Mouse (Mus musculus) C2C12 (cell line): ENCODE measurements around the gene Phrf1. TPM values are rescaled to one million over a fixed set of nuclear protein-coding genes. Genes with fewer than 3 reads are reported as not detected.

ENCODE experiments used
- H3K27me3 ChIP-seq: one replicate; pipeline ENCODE4 v1.6.1; 2011; ENCODE audit not compliant: control insufficient read depth, insufficient read depth, insufficient read length
- H3K36me3 ChIP-seq: one replicate; pipeline ENCODE4 v1.6.1; 2011; ENCODE audit not compliant: control insufficient read depth, insufficient read depth
- H3K4me3 ChIP-seq: one replicate; pipeline ENCODE4 v1.5.1; 2011; ENCODE audit warnings: mild to moderate bottlenecking, control low read depth; ENCODE audit not compliant: poor library complexity, insufficient read depth, severe bottlenecking
- H3K79me2 ChIP-seq: one replicate; pipeline ENCODE4 v1.6.1; 2011; ENCODE audit not compliant: control insufficient read depth, insufficient read depth
- H3K79me3 ChIP-seq: one replicate; pipeline ENCODE4 v1.6.1; 2011; ENCODE audit warnings: low read depth, control low read depth
- H3ac ChIP-seq: one replicate; pipeline ENCODE3; 2011; ENCODE audit warnings: low read depth; ENCODE audit not compliant: control insufficient read depth, insufficient read length
- CEBPB ChIP-seq: IDR thresholded peaks from one replicate; pipeline ENCODE4 v1.6.1; 2011; ENCODE audit warnings: low read depth, mild to moderate bottlenecking, control low read depth, moderate library complexity
- CTCF ChIP-seq: IDR thresholded peaks from one replicate; pipeline ENCODE4 v1.5.1; 2011; ENCODE audit not compliant: control insufficient read depth, insufficient read depth, insufficient read length
- FOSL1 ChIP-seq: IDR thresholded peaks from one replicate; pipeline ENCODE4 v1.8.0; 2011; ENCODE audit warnings: mild to moderate bottlenecking, low read length; ENCODE audit not compliant: poor library complexity, insufficient read depth, severe bottlenecking
- MAX ChIP-seq: IDR thresholded peaks from one replicate; pipeline ENCODE4 v1.6.1; 2011; ENCODE audit warnings: mild to moderate bottlenecking, control low read depth
- MYOD1 ChIP-seq: IDR thresholded peaks from one replicate; pipeline ENCODE4 v1.6.1; 2011; ENCODE audit warnings: low read depth; ENCODE audit not compliant: control insufficient read depth, insufficient read length
- MYOG ChIP-seq: IDR thresholded peaks from one replicate; pipeline ENCODE4 v1.6.1; 2011; ENCODE audit not compliant: control insufficient read depth, insufficient read length; ENCODE audit errors: extremely low read depth
- USF1 ChIP-seq: IDR thresholded peaks from one replicate; pipeline ENCODE4 v1.6.1; 2011; ENCODE audit warnings: low read depth, mild to moderate bottlenecking, control low read depth, moderate library complexity
- polyA plus RNA-seq: library from polyadenylated mRNA; unstranded; fragments of >200 nt; fragmentation: generic; extraction: Trizol; gene quantifications from one replicate; pipeline ENCODE4 v1.2.1, GENCODE M21; 2012; ENCODE audit warnings: missing spikeins

The Phrf1 gene
- polyA plus RNA-seq, 1 experiment: 60.2 TPM

DNA sequence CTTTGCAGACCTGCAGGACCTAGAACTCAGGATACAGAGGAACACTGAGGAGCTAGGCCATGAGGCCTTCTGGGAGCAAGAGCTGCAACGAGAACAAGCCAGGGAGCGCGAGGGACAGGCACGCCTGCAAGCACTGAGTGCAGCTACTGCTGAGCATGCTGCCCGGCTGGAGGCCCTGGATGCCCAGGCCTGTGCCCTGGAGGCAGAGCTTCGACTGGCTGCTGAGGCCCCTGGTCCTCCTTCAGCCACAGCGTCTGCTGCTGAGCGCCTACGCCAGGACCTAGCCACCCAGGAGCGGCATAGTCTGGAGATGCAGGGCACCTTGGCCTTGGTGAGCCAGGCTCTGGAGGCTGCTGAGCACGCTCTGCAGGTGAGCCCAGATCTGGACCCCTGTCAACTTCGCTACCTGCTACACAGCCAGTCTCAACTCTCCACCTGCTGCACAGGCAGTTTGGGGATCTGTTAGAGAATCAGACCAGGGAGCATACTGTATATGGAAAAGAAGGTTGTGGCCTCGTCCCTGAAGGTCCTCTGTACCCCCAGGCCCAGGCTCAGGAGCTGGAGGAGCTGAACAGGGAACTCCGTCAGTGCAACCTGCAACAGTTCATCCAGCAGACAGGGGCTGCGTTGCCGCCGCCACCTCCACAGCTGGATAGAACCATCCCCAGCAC lies 11.1 kb upstream of the Phrf1 start:
- TF ChIP-seq CTCF (no peak), USF1 (no peak), MYOD1 (no peak), CEBPB (no peak), FOSL1 (no peak), MAX (no peak), MYOG (no peak)
- Histone ChIP-seq H3K79me2 (no peaks in the 10 kb centered on the region), H3K79me3 (no peaks in the 10 kb centered on the region), H3K36me3 (no peaks in the 10 kb centered on the region), H3ac (no peak overlapping the region), H3K4me3 (no peak overlapping the region), H3K27me3 (peaks cover 16% of the 10 kb centered on the region)

DNA sequence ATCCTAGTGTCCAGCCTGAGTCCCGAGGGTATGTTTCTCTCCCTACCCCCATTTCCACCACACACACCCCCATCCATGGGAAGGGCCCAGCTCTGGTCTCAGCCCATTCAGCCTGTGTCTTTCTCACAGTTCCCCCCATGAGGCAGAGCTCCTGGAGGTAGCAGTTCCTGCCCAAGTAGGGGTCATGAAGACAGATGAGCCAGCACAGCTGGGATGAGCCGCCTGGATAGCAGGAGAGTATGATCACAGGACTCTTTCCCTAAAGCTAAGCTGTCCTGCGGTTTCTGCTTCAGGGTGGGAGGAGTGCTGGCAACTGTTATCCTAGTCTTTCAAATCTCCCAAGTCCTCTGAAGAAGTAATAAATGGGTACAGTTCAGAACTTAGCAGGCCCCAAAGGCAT lies 10.4 kb upstream of the Phrf1 start:
- H3K36me3 ChIP-seq: no peaks in the 10 kb centered on the region
- H3K27me3 ChIP-seq: peaks cover 9% of the 10 kb centered on the region
- H3K4me3 ChIP-seq: no peak overlapping the region
- H3K79me2 ChIP-seq: no peaks in the 10 kb centered on the region
- H3ac ChIP-seq: no peak overlapping the region
- TF ChIP-seq MAX (no peak), CTCF (no peak), CEBPB (no peak), MYOG (no peak)
- no peaks in the 10 kb centered on the region for H3K79me3 ChIP-seq

DNA sequence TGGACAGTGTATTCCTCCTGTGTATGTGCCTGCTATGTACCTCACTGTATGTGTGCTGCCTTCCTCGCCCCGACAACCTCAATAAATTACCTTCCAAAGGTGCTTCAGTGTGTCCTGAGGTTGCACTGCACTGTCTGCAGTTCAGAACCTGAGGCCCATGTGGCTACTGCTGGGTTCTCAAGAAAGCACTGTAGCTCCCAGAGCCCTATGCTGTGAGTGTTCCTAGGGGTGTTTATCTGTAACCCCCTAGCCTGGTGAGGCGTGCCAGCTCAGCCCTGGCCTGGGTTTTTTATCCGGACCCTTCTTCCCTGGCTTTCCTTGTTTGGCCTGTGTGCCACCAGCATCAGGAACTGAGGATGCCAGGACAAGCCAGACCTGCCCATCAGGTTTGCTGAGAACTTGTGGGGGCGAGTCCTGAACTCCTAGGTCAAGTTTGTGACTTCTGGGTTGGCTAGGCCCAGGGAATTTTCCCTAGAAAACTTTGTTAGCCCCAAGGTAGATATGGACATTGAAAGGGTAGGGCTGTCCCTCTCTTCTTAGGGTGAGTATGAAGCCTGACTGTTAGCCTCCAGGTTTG lies 9.9 kb upstream of the Phrf1 start:
- Histone ChIP-seq H3K27me3 (peaks cover 4% of the 10 kb centered on the region), H3ac (no peak overlapping the region), H3K79me3 (no peaks in the 10 kb centered on the region), H3K79me2 (no peaks in the 10 kb centered on the region), H3K36me3 (no peaks in the 10 kb centered on the region), H3K4me3 (no peak overlapping the region)
- TF ChIP-seq CTCF: no peak
- no peak for TF ChIP-seq MYOD1
- TF ChIP-seq CEBPB: no peak
- TF ChIP-seq MAX: no peak
- no peak for TF ChIP-seq MYOG

DNA sequence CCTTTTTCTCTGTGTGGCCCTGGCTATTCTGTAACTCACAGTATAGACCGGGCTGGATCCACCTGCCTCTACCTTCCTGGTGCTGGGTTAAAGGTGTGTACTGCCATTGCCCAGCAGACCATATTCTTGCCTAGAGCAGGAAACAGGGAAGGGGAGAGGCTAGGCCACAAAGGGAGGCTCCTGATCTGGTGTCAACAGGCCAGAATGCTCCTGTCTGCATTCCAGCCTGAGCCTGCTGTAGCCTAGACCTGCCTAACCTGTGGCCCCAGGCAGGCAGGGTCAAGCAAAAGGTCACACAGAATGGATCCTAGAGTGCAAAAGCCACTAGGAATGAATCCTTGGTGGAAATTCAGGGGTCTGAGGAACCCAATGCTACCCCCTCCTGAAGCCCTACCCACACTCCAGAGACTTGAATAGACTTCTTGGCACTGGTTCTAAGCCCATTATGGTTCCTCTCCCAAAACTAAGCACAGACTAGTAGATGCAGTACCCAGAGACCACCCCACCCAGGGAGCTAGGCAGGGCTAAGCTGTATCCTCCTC lies 9.0 kb upstream of the Phrf1 start:
- Histone ChIP-seq H3K27me3 (no peaks in the 10 kb centered on the region), H3K4me3 (no peak overlapping the region), H3ac (no peak overlapping the region), H3K36me3 (no peaks in the 10 kb centered on the region), H3K79me3 (no peaks in the 10 kb centered on the region), H3K79me2 (no peaks in the 10 kb centered on the region)
- no peak for TF ChIP-seq MAX
- TF ChIP-seq MYOG: no peak
- TF ChIP-seq USF1: no peak
- no peak for TF ChIP-seq CEBPB
- TF ChIP-seq FOSL1: no peak
- TF ChIP-seq MYOD1: no peak
- TF ChIP-seq CTCF: no peak

DNA sequence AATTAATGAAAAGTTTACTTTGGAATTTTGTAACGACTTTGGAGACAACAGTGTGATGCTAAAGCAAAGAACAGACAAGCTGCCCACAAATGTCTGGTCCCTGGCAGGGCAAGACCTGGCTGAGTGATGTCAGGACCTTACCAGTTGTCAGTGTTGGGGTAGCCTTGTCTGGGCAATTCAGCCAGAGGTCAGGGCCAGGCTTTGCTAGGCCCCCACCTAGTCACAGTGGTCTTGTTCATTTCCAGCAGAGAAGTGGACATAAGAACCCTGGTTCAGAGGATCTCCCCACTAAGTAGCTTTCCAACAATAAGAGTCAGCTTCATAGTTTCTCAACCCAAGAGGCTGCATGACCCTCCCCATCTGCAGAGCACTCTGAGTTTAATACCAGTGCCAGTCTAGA lies 8.2 kb upstream of the Phrf1 start:
- Histone ChIP-seq H3K27me3 (no peaks in the 10 kb centered on the region), H3K79me3 (no peaks in the 10 kb centered on the region), H3K79me2 (no peaks in the 10 kb centered on the region), H3K4me3 (no peak overlapping the region), H3ac (no peak overlapping the region), H3K36me3 (no peaks in the 10 kb centered on the region)
- TF ChIP-seq FOSL1 (no peak), CEBPB (no peak), MAX (no peak), MYOD1 (no peak), MYOG (no peak), CTCF (no peak), USF1 (no peak)

DNA sequence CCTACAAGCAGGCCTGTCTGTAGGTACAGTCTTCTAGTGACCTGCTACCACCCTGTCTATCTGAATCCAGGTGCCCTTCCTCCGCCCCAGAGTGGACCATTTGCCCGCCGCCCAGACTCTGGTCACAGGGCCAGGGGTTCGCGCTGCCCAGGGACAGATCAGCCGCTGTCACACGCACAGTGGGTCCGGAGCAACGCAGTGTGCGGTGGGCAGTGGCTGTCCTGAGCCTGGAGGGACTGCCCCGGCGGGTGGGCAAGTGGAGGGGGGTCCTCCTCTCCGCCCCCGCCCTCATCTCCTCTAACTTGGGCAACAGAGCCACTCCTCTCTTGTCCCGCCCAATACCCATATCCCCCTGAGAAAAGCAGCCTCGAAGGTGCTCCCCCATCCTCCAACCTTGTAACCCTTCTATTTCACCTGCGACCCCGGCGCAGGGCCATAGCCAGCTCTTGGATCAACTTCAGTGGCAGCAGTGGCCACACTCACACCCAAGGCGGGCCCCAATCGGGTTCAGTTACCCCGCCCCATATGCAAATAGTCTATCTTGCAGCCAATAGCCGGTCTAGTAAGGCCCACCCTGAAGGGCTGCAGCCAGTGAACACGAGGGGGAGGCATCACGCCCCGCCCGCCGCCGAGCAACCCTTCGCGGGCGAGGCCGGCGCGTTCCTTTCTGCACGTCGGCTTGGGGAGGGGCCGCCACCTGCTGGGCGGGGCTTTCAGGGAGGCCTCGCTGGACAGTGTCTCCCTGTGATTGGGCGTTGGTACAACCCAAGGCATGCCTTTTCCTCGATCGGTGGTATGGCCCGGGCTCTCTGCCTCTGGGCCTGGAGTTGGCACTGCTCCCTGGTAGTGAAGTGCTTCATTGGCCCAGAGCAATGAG lies 7.1 kb upstream of the Phrf1 start:
- no peak overlapping the region for H3K4me3 ChIP-seq
- H3K27me3 ChIP-seq: no peaks in the 10 kb centered on the region
- H3K36me3 ChIP-seq: no peaks in the 10 kb centered on the region
- peak; percentile 35 for TF ChIP-seq MAX
- TF ChIP-seq MYOD1: peak; percentile 41
- TF ChIP-seq FOSL1: no peak
- H3ac ChIP-seq: no peak overlapping the region
- H3K79me3 ChIP-seq: no peaks in the 10 kb centered on the region
- H3K79me2 ChIP-seq: no peaks in the 10 kb centered on the region
